Mouse (Mus musculus) c-Kit-positive CD71-positive TER-119-positive erythroid progenitor cells, embryonic 14.5 days (primary cell): ENCODE results near the gene 1700010I14Rik.

Source experiments
- DNase-seq: peaks from one replicate; pipeline ENCODE4 v3.0.0-alpha.2; 2013; ENCODE audit warnings: low spot score

The 1700010I14Rik gene

GRCm38 (mm10) chr17:8988119-8988807 is at the start of gene 1700010I14Rik:
1700010I14Rik (plus strand) TSS chr17:8988333.
- DNase-seq, result peak; percentile 66

GRCm38 (mm10) chr17:8951588-8951987 is 36.5 kb upstream of the 1700010I14Rik start:
- DNase-seq, result no peak

- DNase-seq, result no peak
These were observed 35.2 kb upstream of the 1700010I14Rik start for GRCm38 (mm10) chr17:8952951-8953350.

GRCm38 (mm10) chr17:8958125-8958524 is 30.0 kb upstream of the 1700010I14Rik start:
- DNase-seq, result no peak

- DNase-seq, result no peak
These were observed 27.7 kb upstream of the 1700010I14Rik start for GRCm38 (mm10) chr17:8960386-8960785.

GRCm38 (mm10) chr17:8961097-8961496 is 27.0 kb upstream of the 1700010I14Rik start:
- DNase-seq, result no peak

- DNase-seq, result no peak
These were observed 26.5 kb upstream of the 1700010I14Rik start for GRCm38 (mm10) chr17:8961644-8962043.

GRCm38 (mm10) chr17:8965177-8965576 is 23.0 kb upstream of the 1700010I14Rik start:
- DNase-seq, result no peak

- DNase-seq, result no peak
These were observed 15.8 kb upstream of the 1700010I14Rik start for GRCm38 (mm10) chr17:8972152-8972854.

- no peak for DNase-seq
These were observed 14.8 kb upstream of the 1700010I14Rik start for GRCm38 (mm10) chr17:8973331-8973730.

GRCm38 (mm10) chr17:8974423-8974822 is 13.7 kb upstream of the 1700010I14Rik start:
- no peak for DNase-seq

GRCm38 (mm10) chr17:8974823-8975397 is 13.2 kb upstream of the 1700010I14Rik start:
- DNase-seq, result no peak

GRCm38 (mm10) chr17:8976745-8977144 is 11.4 kb upstream of the 1700010I14Rik start:
- DNase-seq, result no peak

- DNase-seq, result no peak
These were observed 10.9 kb upstream of the 1700010I14Rik start for GRCm38 (mm10) chr17:8977271-8977670.

- no peak for DNase-seq
These were observed 4.6 kb upstream of the 1700010I14Rik start for GRCm38 (mm10) chr17:8983576-8983975.

- DNase-seq, result no peak
These were observed 2.4 kb upstream of the 1700010I14Rik start for GRCm38 (mm10) chr17:8985714-8986113.

GRCm38 (mm10) chr17:8986551-8986950 is 1.6 kb upstream of the 1700010I14Rik start:
- DNase-seq, result no peak

GRCm38 (mm10) chr17:8987369-8987768 is 764 bp upstream of the 1700010I14Rik start:
- DNase-seq, result no peak

GRCm38 (mm10) chr17:8991160-8991559 is 3.0 kb downstream of the 1700010I14Rik start:
- no peak for DNase-seq

- DNase-seq, result no peak
These were observed 7.2 kb downstream of the 1700010I14Rik start for GRCm38 (mm10) chr17:8995344-8995743.

- DNase-seq, result no peak
These were observed 14.3 kb downstream of the 1700010I14Rik start for GRCm38 (mm10) chr17:9002438-9002837.

GRCm38 (mm10) chr17:9004516-9004915 is 16.4 kb downstream of the 1700010I14Rik start:
- no peak for DNase-seq
